Mouse (Mus musculus) Patski (cell line): ENCODE measurements around the gene Zbtb20. TPM values are rescaled to one million over a fixed set of nuclear protein-coding genes. Genes with fewer than 3 reads are reported as not detected.

ENCODE experiments used
- ATAC-seq: fragments of 100-300 bp; one replicate; pipeline ENCODE4 v1.8.0; 2021
- CTCF ChIA-PET: fragments of 350-600 bp; sonication (Branson Sonifier 250); formaldehyde crosslinking; loops from one replicate; lab custom pipeline; 2022; ENCODE audit warnings: inconsistent platforms; lab: Charles Lee
- POLR2A ChIA-PET: fragments of 350-600 bp; sonication (Branson Sonifier 250); formaldehyde crosslinking; loops from one replicate; lab custom pipeline; 2022; ENCODE audit warnings: antibody characterized with exemption, inconsistent platforms; lab: Charles Lee
- DNase-seq: peaks from one replicate; pipeline ENCODE4 v3.0.0-alpha.2; 2011; ENCODE audit warnings: low read depth, low spot score
- H3K27me3 ChIP-seq: fragments of 371-371 bp; one replicate; pipeline ENCODE4 v1.5.1; 2021
- CTCF ChIP-seq: fragments of 100-300 bp; IDR thresholded peaks from one replicate; pipeline ENCODE4 v1.5.1; 2021
- in situ Hi-C: fragments of 300-500 bp; cut with MboI; formaldehyde crosslinking; loops from 3 replicates; pipeline ENCODE4 v1.11.1; 2018; ENCODE audit warnings: low pct_unique_long_range_greater_than_20kb, mixed read lengths
- polyA plus RNA-seq: library from polyadenylated mRNA; unstranded; gene quantifications from one replicate; pipeline ENCODE4 v1.2.3, GENCODE M21; 2021

Zbtb20 gene
- polyA plus RNA-seq, 1 experiment from 2014 or later = 12.2 TPM

DNA sequence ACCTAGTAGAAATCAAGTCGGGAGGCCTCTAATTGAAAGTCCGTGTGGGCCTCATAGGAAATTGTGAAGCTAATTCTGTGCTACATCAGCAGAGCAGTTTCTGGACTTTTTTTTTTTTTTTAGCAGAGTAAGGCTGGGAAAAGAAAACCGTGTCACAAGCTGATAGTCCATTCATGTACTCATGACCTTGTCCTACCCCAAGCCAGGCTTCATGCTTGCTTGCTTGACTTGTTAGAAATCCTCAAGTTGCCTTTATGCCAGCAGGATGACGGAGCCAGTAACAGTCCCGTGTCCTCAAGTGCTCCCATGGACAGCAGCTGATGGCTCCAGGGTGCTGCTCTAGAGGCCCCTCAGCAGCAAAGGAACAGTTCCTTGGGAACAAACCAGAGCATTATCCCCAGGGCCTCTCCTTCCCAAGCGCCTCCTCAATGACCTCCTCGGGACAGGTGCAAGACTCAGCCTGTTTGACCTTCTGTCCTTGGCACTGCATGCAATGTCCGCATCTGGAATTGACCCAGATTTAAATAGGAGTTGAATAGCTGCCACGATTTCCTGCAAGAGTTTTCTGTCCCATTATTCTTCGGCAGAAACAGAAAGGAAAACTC lies 588.9 kb downstream of the Zbtb20 start:
- in situ Hi-C loops = no loop called here
- no peak for TF ChIP-seq CTCF
- H3K27me3 ChIP-seq = no peaks in the 10 kb centered on the region
- DNase-seq = no peak
- ATAC-seq = no peak
- ChIA-PET CTCF (interaction anchor here (1.0 to 1.3 kb wide), 3 partner anchors 14 to 42 kb away, joined by 3 read pairs; no protein-coding TSS in a partner anchor), POLR2A (interaction anchor here (0.6 kb wide), 1 partner anchor 228 kb away, joined by 3 read pairs; no protein-coding TSS in a partner anchor)

- in situ Hi-C loops = no loop called here
- no peak for TF ChIP-seq CTCF
- ChIA-PET POLR2A (no interaction called here), CTCF (interaction anchor here (1.0 to 1.3 kb wide), 2 partner anchors 13 to 43 kb away, joined by 3 read pairs; no protein-coding TSS in a partner anchor)
- ATAC-seq = no peak
- H3K27me3 ChIP-seq = no peaks in the 10 kb centered on the region
- no peak for DNase-seq
These were observed 589.7 kb downstream of the Zbtb20 start for GRCm38 (mm10) chr16:43465368-43465839.

GRCm38 (mm10) chr16:43465921-43466748 lies 590.5 kb downstream of the Zbtb20 start:
- no peak for DNase-seq

GRCm38 (mm10) chr16:43466749-43467065 lies 591.0 kb downstream of the Zbtb20 start:
- H3K27me3 ChIP-seq = no peaks in the 10 kb centered on the region
- CTCF ChIA-PET = no interaction called here
- POLR2A ChIA-PET = no interaction called here
- ATAC-seq = no peak
- no peak for TF ChIP-seq CTCF
- DNase-seq = no peak
- in situ Hi-C loops = no loop called here

More at GRCm38 (mm10) chr16:43465921-43466748, 590.5 kb downstream of the Zbtb20 start:
- ATAC-seq = no peak
- no peaks in the 10 kb centered on the region for H3K27me3 ChIP-seq
- ChIA-PET POLR2A (no interaction called here), CTCF (interaction anchor here (1.0 to 1.3 kb wide), 2 partner anchors 12 to 43 kb away, joined by 3 read pairs; no protein-coding TSS in a partner anchor)
- TF ChIP-seq CTCF = no peak
- in situ Hi-C loops = no loop called here

- ChIA-PET POLR2A (no interaction called here), CTCF (interaction anchor here (1.0 kb wide), 1 partner anchor 20 kb away, joined by 3 read pairs; no protein-coding TSS in a partner anchor)
- in situ Hi-C loops = no loop called here
- no peak for TF ChIP-seq CTCF
- H3K27me3 ChIP-seq = no peaks in the 10 kb centered on the region
- DNase-seq (no peak), ATAC-seq (no peak)
These were observed 595.4 kb downstream of the Zbtb20 start for GRCm38 (mm10) chr16:43471060-43471459.

- ATAC-seq = no peak
- in situ Hi-C loops = no loop called here
These were observed 599.5 kb downstream of the Zbtb20 start for GRCm38 (mm10) chr16:43474941-43475728.

GRCm38 (mm10) chr16:43476921-43477320 lies 601.2 kb downstream of the Zbtb20 start:
- CTCF ChIA-PET = no interaction called here
- in situ Hi-C loops = no loop called here
- POLR2A ChIA-PET = interaction anchor here (0.6 kb wide), 1 partner anchor 17 kb away, joined by 3 read pairs; no protein-coding TSS in a partner anchor
- no peaks in the 10 kb centered on the region for H3K27me3 ChIP-seq
- no peak for ATAC-seq
- no peak for TF ChIP-seq CTCF
- DNase-seq = no peak

More at GRCm38 (mm10) chr16:43474941-43475728, 599.5 kb downstream of the Zbtb20 start:
- POLR2A ChIA-PET = no interaction called here
- no peak for TF ChIP-seq CTCF
- CTCF ChIA-PET = interaction anchor here (1.4 kb wide), 1 partner anchor 19 kb away, joined by 4 read pairs; no protein-coding TSS in a partner anchor
- H3K27me3 ChIP-seq = no peaks in the 10 kb centered on the region
- DNase-seq = no peak

DNA sequence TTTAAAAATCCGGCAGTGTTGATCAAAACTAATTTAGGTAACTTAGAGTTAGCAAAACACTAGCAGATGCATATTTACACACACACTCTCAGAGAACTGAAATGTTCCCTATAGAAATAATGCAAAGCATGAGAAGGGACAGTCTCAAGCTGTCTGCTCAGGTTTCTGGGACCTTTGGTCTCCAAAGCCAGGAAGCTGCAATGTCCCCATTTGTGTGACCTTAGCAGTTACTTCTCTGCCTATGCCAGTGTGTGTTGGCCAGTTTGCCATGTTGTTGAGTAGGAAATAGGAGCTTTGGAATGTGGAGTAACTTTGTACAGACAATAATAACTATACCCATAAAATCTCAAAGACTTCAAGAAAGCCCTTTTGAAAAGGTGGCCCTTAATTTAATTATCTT lies 602.7 kb downstream of the Zbtb20 start:
- ATAC-seq = no peak
- POLR2A ChIA-PET = no interaction called here
- no peaks in the 10 kb centered on the region for H3K27me3 ChIP-seq
- in situ Hi-C loops = no loop called here
- no peak for TF ChIP-seq CTCF
- CTCF ChIA-PET = interaction anchor here (0.9 to 1.3 kb wide), 5 partner anchors 13 to 22 kb away, joined by 3 to 5 read pairs (median 3); no protein-coding TSS in a partner anchor
- no peak for DNase-seq

DNA sequence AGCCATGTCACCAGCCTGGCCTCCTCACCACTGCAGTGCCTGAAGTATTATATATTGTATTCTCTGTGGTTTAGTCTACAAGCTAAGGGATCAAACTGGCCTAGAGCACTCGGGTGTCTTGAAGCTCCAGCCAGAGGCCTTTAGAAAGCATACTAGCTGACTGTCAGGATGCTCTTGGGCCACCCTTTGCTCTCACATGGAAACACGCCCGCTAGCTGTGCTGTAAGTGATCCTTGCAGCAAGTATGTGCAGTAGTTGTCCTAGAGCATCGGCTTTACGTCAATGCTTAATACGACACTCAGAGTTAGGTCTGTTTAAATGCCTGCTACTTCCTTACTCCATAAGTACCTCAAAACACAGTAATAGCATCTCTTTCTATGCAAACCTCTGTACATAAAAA lies 604.9 kb downstream of the Zbtb20 start:
- in situ Hi-C loops = no loop called here
- TF ChIP-seq CTCF = no peak
- no peaks in the 10 kb centered on the region for H3K27me3 ChIP-seq
- ChIA-PET POLR2A (no interaction called here), CTCF (no interaction called here)
- DNase-seq (no peak), ATAC-seq (no peak)

GRCm38 (mm10) chr16:43482125-43482524 lies 606.4 kb downstream of the Zbtb20 start:
- ChIA-PET CTCF (interaction anchor here (1.5 kb wide), 1 partner anchor 9 kb away, joined by 4 read pairs; no protein-coding TSS in a partner anchor), POLR2A (no interaction called here)
- TF ChIP-seq CTCF = no peak
- H3K27me3 ChIP-seq = no peaks in the 10 kb centered on the region
- in situ Hi-C loops = no loop called here
- DNase-seq = no peak
- ATAC-seq = no peak
